Mouse (Mus musculus): ENCODE measurements around the gene Miga1.

Gene Miga1

GRCm38 (mm10) chr3:152339862-152340557 is at the start of gene Miga1:
Gene Miga1 (minus strand): TSS chr3:152340407.
- DNase-seq = peak; percentile 85

GRCm38 (mm10) chr3:152384106-152384505 is 43.9 kb upstream of the Miga1 start:
- no peak for DNase-seq

- no peak for DNase-seq
Measured at GRCm38 (mm10) chr3:152376063-152376462, 35.9 kb upstream of the Miga1 start.

- no peak for DNase-seq
Measured at GRCm38 (mm10) chr3:152364181-152364580, 24.0 kb upstream of the Miga1 start.

DNA sequence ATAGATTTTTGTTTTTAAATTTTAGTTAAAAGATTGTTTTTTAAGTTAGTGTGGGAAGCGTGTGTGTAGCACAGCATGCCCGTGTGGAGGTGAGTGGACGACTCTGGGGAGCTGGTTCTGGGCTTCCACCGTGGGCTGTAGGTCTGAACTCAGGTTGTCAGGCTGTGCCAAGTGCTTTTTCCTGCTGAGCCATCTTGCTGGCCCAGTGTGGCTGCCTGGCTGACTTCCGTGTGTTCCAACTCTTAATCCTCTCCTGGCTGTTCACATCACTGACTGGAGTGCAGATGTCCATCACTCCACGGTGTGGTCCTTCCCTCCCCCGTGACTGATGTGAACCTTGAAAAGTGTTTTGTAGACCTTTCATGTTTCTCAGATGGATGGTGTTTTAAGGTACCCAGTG is 18.9 kb upstream of the Miga1 start:
- DNase-seq = no peak

DNA sequence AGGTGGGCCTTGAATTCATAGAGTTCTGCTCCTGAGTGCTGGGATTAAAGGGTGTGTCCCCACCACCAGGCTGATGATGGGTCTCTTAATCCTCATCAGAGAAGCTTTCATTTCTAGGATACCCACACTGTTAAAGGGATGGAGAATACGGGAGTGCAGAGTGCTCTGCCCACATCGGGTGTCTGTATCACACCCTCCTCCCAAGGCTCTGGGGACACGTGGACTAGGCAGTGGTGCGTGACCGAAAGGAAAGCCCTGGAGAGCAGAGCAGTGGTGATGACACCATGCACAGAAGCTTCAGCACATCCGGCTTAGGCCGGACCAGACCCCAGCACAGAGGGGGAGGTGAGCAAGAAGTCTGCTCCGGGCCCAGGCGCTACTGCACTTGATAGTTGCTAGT is 16.5 kb upstream of the Miga1 start:
- DNase-seq = no peak

DNA sequence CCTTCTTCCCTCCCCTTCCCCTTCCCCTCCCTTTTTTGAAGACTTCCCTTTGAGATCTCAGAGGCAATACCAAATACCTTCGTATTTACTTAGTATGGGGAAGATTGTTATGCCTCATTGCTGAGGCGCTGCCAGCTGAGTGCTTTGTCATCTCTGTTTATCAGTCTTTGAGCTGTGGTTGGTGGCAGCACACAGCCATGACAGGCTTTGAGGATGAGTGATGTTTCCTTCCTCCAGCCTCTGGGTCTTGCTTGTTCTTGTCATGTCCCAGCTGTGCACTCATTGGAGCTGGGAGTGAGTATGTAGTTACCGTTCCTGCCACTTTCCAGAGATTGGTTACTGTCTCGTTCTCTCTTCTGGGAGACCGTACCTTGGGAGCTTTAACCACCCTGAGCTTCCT is 15.2 kb upstream of the Miga1 start:
- DNase-seq = no peak

DNA sequence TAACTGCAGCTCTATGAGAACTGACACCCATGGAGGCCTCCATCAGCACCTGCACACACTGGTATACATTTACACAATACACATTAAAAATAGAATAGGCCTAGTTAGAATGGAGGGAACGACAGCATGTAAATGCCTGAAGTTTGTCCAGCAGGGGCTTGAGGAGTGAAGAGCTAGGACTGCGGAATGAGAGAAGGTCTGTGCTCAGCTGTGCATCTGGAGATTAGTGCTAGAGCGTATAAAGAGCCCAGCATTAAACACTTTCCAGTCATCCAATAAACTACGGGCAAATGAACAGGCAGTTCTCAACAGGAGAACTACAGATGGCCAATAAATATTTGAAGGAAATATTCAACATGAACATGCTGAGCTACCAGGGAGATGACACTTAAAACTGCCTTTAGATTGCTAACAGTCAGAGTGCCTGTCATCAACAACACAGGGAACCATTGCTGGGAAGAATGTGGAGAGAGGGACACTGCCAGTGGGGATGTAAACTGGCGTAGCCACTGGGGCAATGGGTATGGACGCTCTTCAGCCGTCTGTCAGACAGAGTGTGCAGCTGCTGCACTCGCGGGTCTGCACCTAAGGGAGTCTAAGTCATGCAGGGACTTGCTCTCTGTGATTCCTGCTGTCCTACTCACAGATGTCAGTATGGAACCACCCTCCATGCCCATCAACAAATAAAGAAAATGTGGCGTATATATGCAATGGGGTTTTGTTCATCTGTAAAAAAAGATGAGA is 13.4 kb upstream of the Miga1 start:
- no peak for DNase-seq

DNA sequence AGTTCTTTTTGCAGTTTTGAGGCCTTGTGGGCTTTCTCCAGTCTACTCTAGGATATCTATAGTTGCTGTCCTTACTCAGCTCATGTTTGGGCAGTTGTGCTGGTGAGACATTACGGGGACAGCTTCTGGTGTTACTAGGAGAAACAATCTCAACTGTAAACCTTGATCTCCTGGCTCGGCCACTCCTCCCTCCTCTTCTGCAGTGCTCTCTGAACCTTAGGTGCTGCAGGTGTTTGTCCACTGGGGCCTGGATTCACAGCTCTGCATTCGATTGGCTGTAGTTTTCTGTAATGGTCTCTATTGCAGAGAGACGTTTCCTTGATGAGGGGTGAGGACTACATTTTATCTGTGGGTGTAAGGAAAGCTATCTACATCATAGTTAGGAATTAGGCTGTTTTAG is 12.1 kb upstream of the Miga1 start:
- no peak for DNase-seq

DNA sequence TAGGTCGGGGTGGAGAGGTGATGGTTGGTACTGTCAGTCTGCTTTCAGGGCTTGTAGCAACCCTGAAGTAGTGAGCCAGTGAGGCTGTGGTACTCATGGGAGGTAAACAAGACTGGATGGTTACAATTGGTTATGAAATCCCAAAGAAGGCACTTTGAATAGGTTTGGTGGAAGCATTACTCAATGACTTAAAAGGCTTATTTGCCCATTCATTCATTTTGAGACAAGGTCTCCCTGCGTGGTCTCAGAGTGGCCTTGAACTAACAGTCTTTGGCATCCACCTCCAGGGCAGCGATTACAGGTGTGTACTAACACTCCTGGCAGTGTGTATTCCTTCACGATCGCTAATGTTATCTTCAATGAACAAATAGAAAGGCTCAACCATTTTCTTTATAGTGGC is 10.8 kb upstream of the Miga1 start:
- no peak for DNase-seq

DNA sequence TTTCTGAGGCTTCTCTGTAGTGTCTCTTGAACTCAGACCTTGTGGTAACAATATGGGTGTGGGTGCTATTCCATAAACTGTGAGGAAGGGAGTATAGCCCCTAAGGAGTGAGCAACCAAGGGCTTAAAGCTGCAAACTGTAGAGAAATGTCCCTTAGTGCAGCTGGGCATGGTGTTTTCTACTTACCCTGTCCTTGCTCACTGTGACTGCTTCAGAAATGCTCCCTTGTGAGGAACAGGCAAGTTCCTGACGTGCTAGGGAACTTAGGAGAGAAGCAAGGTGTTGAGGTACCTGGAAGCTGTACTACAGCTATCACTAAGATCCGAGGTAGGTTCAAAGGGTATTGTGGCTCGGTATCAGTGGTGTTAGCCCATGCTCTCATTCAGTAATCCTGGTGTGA is 10.2 kb upstream of the Miga1 start:
- no peak for DNase-seq

GRCm38 (mm10) chr3:152348011-152348830 is 8.0 kb upstream of the Miga1 start:
- DNase-seq = no peak

DNA sequence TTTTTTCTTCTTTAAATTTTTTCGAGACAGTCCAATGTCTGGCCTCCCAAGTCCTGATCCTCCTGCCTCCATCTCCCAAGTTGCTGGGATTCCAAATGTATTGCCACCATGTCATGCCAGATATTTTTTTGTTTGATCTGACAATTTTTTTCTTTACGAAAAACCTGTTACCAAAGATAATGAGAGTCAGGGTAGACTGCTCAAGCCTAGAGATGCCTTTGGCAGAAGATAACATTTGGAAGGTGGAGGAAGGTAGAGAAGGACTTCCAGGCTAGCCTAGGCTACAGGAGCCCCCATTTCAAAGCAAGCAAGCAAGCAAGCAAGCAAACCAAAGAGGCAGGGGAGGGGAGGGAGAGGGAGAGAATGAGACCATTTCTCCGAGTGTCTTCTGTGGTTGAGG is 7.0 kb upstream of the Miga1 start:
- no peak for DNase-seq

GRCm38 (mm10) chr3:152346633-152347141 is 6.5 kb upstream of the Miga1 start:
- DNase-seq = no peak

DNA sequence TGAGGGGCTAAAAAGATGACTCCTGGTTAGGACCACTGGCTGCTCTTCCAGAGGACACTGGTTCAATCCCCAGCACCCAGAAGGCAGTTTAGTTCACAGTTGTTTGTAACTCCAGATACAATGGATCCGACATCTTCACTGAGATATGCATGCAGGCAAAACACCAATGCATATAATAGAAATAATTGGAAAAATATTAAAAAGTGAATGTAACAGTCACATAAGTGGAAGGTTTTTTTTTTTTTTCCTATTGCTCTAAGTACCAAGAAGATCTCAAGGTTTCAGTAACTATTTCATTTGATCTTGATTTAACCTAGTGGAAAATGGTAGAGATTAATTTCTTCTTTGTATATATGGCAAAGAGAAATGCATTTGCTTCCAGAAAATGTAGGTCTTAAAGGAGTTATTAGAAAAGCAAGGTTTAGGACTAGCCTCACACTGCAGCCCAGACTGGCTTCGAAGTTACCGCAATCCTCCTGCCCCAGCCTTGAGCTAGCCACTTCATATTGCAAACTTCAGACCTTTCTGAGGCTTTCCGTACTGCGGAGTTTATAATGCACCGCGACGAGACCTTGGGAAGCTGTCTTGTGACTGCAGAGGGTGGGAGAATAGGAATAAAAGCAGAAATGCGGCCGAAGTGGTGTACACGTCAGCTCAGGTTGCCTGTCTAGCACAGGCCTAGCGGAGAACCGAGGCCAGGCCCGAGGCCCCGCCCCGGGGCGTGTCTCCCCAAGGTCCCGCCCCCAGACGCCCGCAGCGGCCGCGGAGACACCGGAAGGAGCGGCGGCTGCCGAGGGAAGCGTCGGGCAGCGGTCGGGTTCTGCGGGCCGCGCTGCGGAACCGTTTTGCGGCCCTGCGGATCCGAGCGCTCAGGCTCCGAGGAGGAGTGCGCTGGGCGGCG is 5.8 kb upstream of the Miga1 start, which contains the start of gene Usp33:
Usp33 (plus strand) TSS at position 747 of the 901 bp plus-strand sequence.
- peak; percentile 94 for DNase-seq

DNA sequence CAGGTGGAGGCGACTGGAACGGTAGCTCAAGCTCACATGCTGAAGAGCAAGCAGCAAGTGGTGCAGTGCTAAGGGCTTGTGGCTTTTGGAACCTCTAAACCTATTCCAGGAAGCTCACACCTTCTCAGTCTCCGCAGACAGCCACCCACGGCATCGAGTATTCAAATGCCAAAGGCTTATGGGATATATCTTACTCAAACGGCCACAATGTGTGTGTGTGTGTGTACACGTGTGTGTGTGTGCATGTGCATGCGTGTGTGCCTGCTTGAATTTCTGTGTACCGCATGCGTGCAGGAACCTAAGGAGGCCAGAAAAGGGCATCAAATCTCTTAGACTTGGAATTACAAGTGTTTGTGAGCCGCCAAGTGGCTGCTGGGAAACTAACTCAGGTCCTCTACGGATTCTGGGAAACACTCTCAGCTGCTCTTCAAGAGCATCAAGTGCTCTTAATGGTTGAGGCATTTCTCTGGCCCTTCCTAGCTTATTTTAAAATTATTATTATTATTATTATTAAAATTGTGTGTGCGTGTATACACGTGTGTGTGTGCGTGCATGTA is 2.8 kb upstream of the Miga1 start:
- no peak for DNase-seq

- no peak for DNase-seq
Measured at GRCm38 (mm10) chr3:152336085-152336484, 4.1 kb downstream of the Miga1 start.

DNA sequence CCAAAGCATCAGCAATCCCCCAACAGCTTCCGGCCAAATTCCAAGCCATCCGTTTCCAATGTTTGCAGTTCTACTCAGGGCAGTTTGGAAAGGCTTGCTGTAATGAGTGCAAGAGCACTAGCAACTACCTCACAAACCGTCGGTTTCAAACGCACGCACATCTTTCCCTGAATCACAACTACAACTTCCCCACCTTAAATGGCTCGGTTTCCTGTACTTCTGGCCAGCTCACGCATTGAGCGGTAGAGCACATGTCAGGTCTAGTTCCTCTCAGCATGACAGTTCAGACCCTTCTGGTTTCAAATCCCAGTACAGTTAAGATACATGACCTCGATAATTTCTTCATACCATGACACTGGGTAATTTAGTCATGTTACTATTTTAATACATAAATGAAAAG is 6.6 kb downstream of the Miga1 start:
- DNase-seq = no peak

GRCm38 (mm10) chr3:152332545-152333300 is 7.5 kb downstream of the Miga1 start:
- no peak for DNase-seq

DNA sequence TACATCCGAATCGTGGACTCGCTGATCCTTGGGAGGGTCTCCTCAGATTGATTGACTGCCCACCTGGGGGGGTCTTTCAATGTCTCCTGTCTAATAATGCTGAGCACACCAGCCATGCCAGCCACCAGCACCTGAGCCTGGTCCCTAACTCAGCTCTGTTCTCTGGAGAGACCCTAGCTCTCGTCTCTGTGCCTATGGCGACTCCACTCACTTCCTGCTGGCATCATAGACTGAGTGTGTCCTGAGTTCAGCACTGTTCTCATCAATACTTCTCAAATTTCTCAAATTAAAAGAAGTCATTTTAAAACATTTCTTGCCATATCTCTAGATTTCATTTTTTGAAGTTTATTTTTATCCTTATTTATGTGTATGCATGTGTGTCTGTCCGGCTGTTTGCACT is 8.1 kb downstream of the Miga1 start:
- no peak for DNase-seq
